ENCODE assay signal across 20 mouse cellular contexts in genomic region chr6:18648898-18649591, GRCm38 (mm10).
A peak's percentile ranks its signal among the peaks of the same experiment; 100 is the strongest.
DNase-seq lines count a peak whose midpoint lies in the region; ATAC-seq and TF ChIP-seq lines count a peak whose summit lies in the region.
"Had no signal": no experiment of that assay in that cellular context is flagged by ENCODE, and none has a peak within 500 bp of the region (broad histone marks: within the 10 kb centered on the region; RNA-seq: fewer than 3 reads in every experiment).

No protein-coding gene starts in this region.

- no peak overlapping the region for H3K4me3 ChIP-seq in midbrain, embryonic 12.5 days
- H3K4me3 ChIP-seq in midbrain, embryonic 11.5 days (ENCODE audit: low read depth, low read length) = no peak overlapping the region
- no peak overlapping the region for H3K4me3 ChIP-seq in forebrain, postnatal 0 days (ENCODE audit: low read depth, low read length)
- H3K4me3 ChIP-seq: embryonic facial prominence, embryonic 15.5 days; hindbrain, embryonic 12.5 days; liver, embryonic 13.5 days had no signal

- H3K27me3 ChIP-seq in midbrain, embryonic 12.5 days = no peaks in the 10 kb centered on the region
- H3K27me3 ChIP-seq in midbrain, embryonic 11.5 days (ENCODE audit: control insufficient read depth, insufficient read depth, low read length) = no peaks in the 10 kb centered on the region
- H3K27me3 ChIP-seq in forebrain, postnatal 0 days (ENCODE audit: insufficient read depth, low read length) = no peaks in the 10 kb centered on the region
- H3K27me3 ChIP-seq: embryonic facial prominence, embryonic 15.5 days; hindbrain, embryonic 12.5 days; liver, embryonic 13.5 days had no signal

- 77% methylated on average over 5 of the region's 5 CpGs for WGBS in midbrain, embryonic 12.5 days
- 77% methylated on average over 5 of the region's 5 CpGs for WGBS in midbrain, embryonic 11.5 days
- 37% methylated on average over 5 of the region's 5 CpGs for WGBS in forebrain, postnatal 0 days

- DNase-seq in frontal cortex, postnatal 10 days (ENCODE audit: low spot score in 2 of 2) = no peak
- no peak for DNase-seq in midbrain, embryonic 11.5 days (ENCODE audit: low spot score, missing footprints)
- DNase-seq in brain, embryonic 18.5 days (ENCODE audit: low read depth, low spot score) = peak; percentile 60
- peak; percentile 79 for DNase-seq in forebrain, postnatal 0 days
- DNase-seq in ovary, postnatal 14 days (ENCODE audit: low spot score) = no peak
- DNase-seq: adrenal gland, postnatal 36 days; cerebellum, adult 2 months; cerebellum, postnatal 36 days; kidney, postnatal 25 days; liver, embryonic 13.5 days; lung, adult 2 months; lung, postnatal 14 days; spleen, adult 18-20 months; thymus, postnatal 14 days had no signal

- H3K4me1 ChIP-seq in midbrain, embryonic 12.5 days = no peaks in the 10 kb centered on the region
- no peaks in the 10 kb centered on the region for H3K4me1 ChIP-seq in midbrain, embryonic 11.5 days (ENCODE audit: control insufficient read depth, insufficient read depth, low read length)
- H3K4me1 ChIP-seq in forebrain, postnatal 0 days (ENCODE audit: insufficient read depth) = no peaks in the 10 kb centered on the region
- H3K4me1 ChIP-seq: embryonic facial prominence, embryonic 15.5 days; hindbrain, embryonic 12.5 days; liver, embryonic 13.5 days had no signal

- TF ChIP-seq CTCF in forebrain, postnatal 0 days (IDR thresholded peaks at IDR 0.05; ENCODE audit: low read depth) = no peak

- peak; percentile 66 for ATAC-seq in frontal cortex, adult (ENCODE audit: low TSS enrichment)
- 0 out of 2 replicates have a peak, but pooled peaks have one; percentile 30 for ATAC-seq in midbrain, embryonic 12.5 days (ENCODE audit: low FRiP score, low read depth)
- no peak for ATAC-seq in midbrain, embryonic 11.5 days (ENCODE audit: low FRiP score)
- ATAC-seq in forebrain, postnatal 0 days = peak; percentile 80
- ATAC-seq: intestine, postnatal 0 days; midbrain, embryonic 16.5 days had no signal

- no peak overlapping the region for H3K27ac ChIP-seq in midbrain, embryonic 12.5 days (replicated peaks)
- H3K27ac ChIP-seq in midbrain, embryonic 11.5 days (ENCODE audit: low read depth, low read length) = no peak overlapping the region
- H3K27ac ChIP-seq in forebrain, postnatal 0 days (ENCODE audit: low read depth, low read length) = peak overlapping the region; percentile 68
- H3K27ac ChIP-seq: embryonic facial prominence, embryonic 15.5 days; hindbrain, embryonic 12.5 days; liver, embryonic 13.5 days had no signal

- no peak overlapping the region for H3K4me2 ChIP-seq in midbrain, embryonic 12.5 days (replicated peaks)
- no peak overlapping the region for H3K4me2 ChIP-seq in midbrain, embryonic 11.5 days
- H3K4me2 ChIP-seq in forebrain, postnatal 0 days (ENCODE audit: low read depth) = no peak overlapping the region
- H3K4me2 ChIP-seq: embryonic facial prominence, embryonic 15.5 days; hindbrain, embryonic 12.5 days; liver, embryonic 13.5 days had no signal

- H3K36me3 ChIP-seq in midbrain, embryonic 12.5 days = no peaks in the 10 kb centered on the region
- no peaks in the 10 kb centered on the region for H3K36me3 ChIP-seq in midbrain, embryonic 11.5 days (ENCODE audit: control insufficient read depth, insufficient read depth, low read length)
- no peaks in the 10 kb centered on the region for H3K36me3 ChIP-seq in forebrain, postnatal 0 days (ENCODE audit: insufficient read depth)
- H3K36me3 ChIP-seq: embryonic facial prominence, embryonic 15.5 days; hindbrain, embryonic 12.5 days; liver, embryonic 13.5 days had no signal

- H3K9ac ChIP-seq in midbrain, embryonic 12.5 days (replicated peaks) = no peak overlapping the region
- H3K9ac ChIP-seq in midbrain, embryonic 11.5 days (ENCODE audit: low read length) = no peak overlapping the region
- no peak overlapping the region for H3K9ac ChIP-seq in forebrain, postnatal 0 days
- H3K9ac ChIP-seq: embryonic facial prominence, embryonic 15.5 days; hindbrain, embryonic 12.5 days; liver, embryonic 13.5 days had no signal

- no peaks in the 10 kb centered on the region for H3K9me3 ChIP-seq in midbrain, embryonic 12.5 days
- no peaks in the 10 kb centered on the region for H3K9me3 ChIP-seq in midbrain, embryonic 11.5 days (ENCODE audit: control insufficient read depth, low read length)
- no peaks in the 10 kb centered on the region for H3K9me3 ChIP-seq in forebrain, postnatal 0 days (ENCODE audit: low read length)
- H3K9me3 ChIP-seq: embryonic facial prominence, embryonic 15.5 days; hindbrain, embryonic 12.5 days; liver, embryonic 13.5 days had no signal

Comparison
In these comparisons a context has a peak if more than half of its experiments do, and no peak if none do; other contexts are left out.
1. DNase-seq: peak in brain, embryonic 18.5 days (single experiment) and forebrain, postnatal 0 days (single experiment); none in frontal cortex, postnatal 10 days (0 of 2), midbrain, embryonic 11.5 days (single experiment) and ovary, postnatal 14 days (single experiment).